In genomic region chr5:97111207-97111910, GRCm38 (mm10) we compare ENCODE assay signal across 8 mouse cellular contexts. TPM values are rescaled to one million over a fixed set of nuclear protein-coding genes. Genes with fewer than 3 reads are reported as not detected.
DNase-seq lines count a peak whose midpoint lies in the region; ATAC-seq and TF ChIP-seq lines count a peak whose summit lies in the region.

Gene Paqr3 (minus strand): TSS chr5:97111596.

- ATAC-seq in embryonic facial prominence, embryonic 13.5 days (ENCODE audit: insufficient number of reproducible peaks, insufficient read depth, low FRiP score, low TSS enrichment, low read depth) = peak; percentile 99
- peak; percentile 98 for ATAC-seq in limb, embryonic 13.5 days (ENCODE audit: low FRiP score, low read depth)
- ATAC-seq in midbrain, embryonic 16.5 days = peak; percentile 97

- H3K79me2 ChIP-seq in heart, adult 2 months (replicated peaks; ENCODE audit: control insufficient read depth, insufficient read depth, low read length) = no peaks in the 10 kb centered on the region

- peaks cover 5% of the 10 kb centered on the region; the same call in 1 of the 2 replicates for H3K36me3 ChIP-seq in embryonic facial prominence, embryonic 13.5 days
- no peaks in the 10 kb centered on the region for H3K36me3 ChIP-seq in heart, adult 2 months (ENCODE audit: control insufficient read depth, insufficient read depth, low read length)
- H3K36me3 ChIP-seq in limb, embryonic 13.5 days = peaks cover 11% of the 10 kb centered on the region; the same call in 1 of the 2 replicates
- peaks cover 5% of the 10 kb centered on the region; the same call in 1 of the 2 replicates for H3K36me3 ChIP-seq in midbrain, embryonic 16.5 days (ENCODE audit: control insufficient read depth, insufficient read depth, low read length)

- peaks cover 18% of the 10 kb centered on the region for H3K4me1 ChIP-seq in embryonic facial prominence, embryonic 13.5 days
- peaks cover 3% of the 10 kb centered on the region for H3K4me1 ChIP-seq in heart, adult 2 months (ENCODE audit: control insufficient read depth, insufficient read depth, low read length)
- H3K4me1 ChIP-seq in limb, embryonic 13.5 days = peaks cover 16% of the 10 kb centered on the region
- H3K4me1 ChIP-seq in midbrain, embryonic 16.5 days (ENCODE audit: control insufficient read depth, insufficient read depth, low read length) = peaks cover 26% of the 10 kb centered on the region

- no peaks in the 10 kb centered on the region for H3K9me3 ChIP-seq in embryonic facial prominence, embryonic 13.5 days
- no peaks in the 10 kb centered on the region for H3K9me3 ChIP-seq in limb, embryonic 13.5 days
- no peaks in the 10 kb centered on the region for H3K9me3 ChIP-seq in midbrain, embryonic 16.5 days (replicated peaks; ENCODE audit: control insufficient read depth, low read length, poor library complexity, severe bottlenecking)

- no peak for TF ChIP-seq EP300 in heart, adult 2 months (IDR thresholded peaks at IDR 0.05; ENCODE audit: insufficient read depth, low read depth, low read length)

- under 1% methylated on average over 62 of the region's 62 CpGs for WGBS in embryonic facial prominence, embryonic 13.5 days
- under 1% methylated on average over 61 of the region's 62 CpGs for WGBS in heart, adult 2 months
- WGBS in limb, embryonic 13.5 days = under 1% methylated on average over 60 of the region's 62 CpGs
- 1% methylated on average over 48 of the region's 62 CpGs for WGBS in midbrain, embryonic 16.5 days

- no peak; the same call in 1 of the 2 replicates for TF ChIP-seq POLR2A in heart, adult 2 months (IDR thresholded peaks at IDR 0.05; ENCODE audit: insufficient read depth, low read depth, low read length)

- peak; percentile 94 for DNase-seq in 3134 (ENCODE audit: extremely low read depth, insufficient read length, low spot score)
- DNase-seq in adrenal gland, postnatal 36 days = peak; percentile 97 to 98
- DNase-seq in heart, adult 2 months = peak; percentile 97 to 99
- peak; percentile 98 for DNase-seq in kidney, adult 8-10 months
- DNase-seq in spleen, postnatal 10 days (ENCODE audit: low spot score in 2 of 2) = peak; percentile 94 to 96

- H3K27me3 ChIP-seq in embryonic facial prominence, embryonic 13.5 days = no peaks in the 10 kb centered on the region
- H3K27me3 ChIP-seq in heart, adult 2 months (ENCODE audit: control insufficient read depth, insufficient read depth, low read length) = no peaks in the 10 kb centered on the region
- H3K27me3 ChIP-seq in limb, embryonic 13.5 days = no peaks in the 10 kb centered on the region
- no peaks in the 10 kb centered on the region for H3K27me3 ChIP-seq in midbrain, embryonic 16.5 days (ENCODE audit: control insufficient read depth, insufficient read depth, low read depth, low read length)

- TF ChIP-seq CTCF in heart, adult 2 months (IDR thresholded peaks at IDR 0.05) = no peak

- peak within 1 kb of the TSS; percentile 80 for H3K4me2 ChIP-seq in embryonic facial prominence, embryonic 13.5 days
- peak within 1 kb of the TSS; percentile 69 for H3K4me2 ChIP-seq in limb, embryonic 13.5 days (replicated peaks)
- H3K4me2 ChIP-seq in midbrain, embryonic 16.5 days (ENCODE audit: low read length) = peak within 1 kb of the TSS; percentile 68

- intact Hi-C loops in heart, adult 2 months (cut with DNase I) = loop anchor here (5.0 kb wide), 1 partner anchor 114 kb away; the partner anchor contains the start of gene Bmp2k

- peak within 1 kb of the TSS; percentile 75 for H3K9ac ChIP-seq in embryonic facial prominence, embryonic 13.5 days
- peak within 1 kb of the TSS; percentile 78 for H3K9ac ChIP-seq in heart, adult 2 months (ENCODE audit: low read depth, low read length)
- peak within 1 kb of the TSS; percentile 73 for H3K9ac ChIP-seq in limb, embryonic 13.5 days
- peak within 1 kb of the TSS; percentile 87 for H3K9ac ChIP-seq in midbrain, embryonic 16.5 days (ENCODE audit: low read depth, low read length)

- peak within 1 kb of the TSS; percentile 55; the same call in 1 of the 2 replicates for H3K27ac ChIP-seq in embryonic facial prominence, embryonic 13.5 days
- H3K27ac ChIP-seq in heart, adult 2 months = peak within 1 kb of the TSS; percentile 47
- no peak within 1 kb of the TSS for H3K27ac ChIP-seq in limb, embryonic 13.5 days
- H3K27ac ChIP-seq in midbrain, embryonic 16.5 days (ENCODE audit: low read length) = peak within 1 kb of the TSS; percentile 75

- H3K4me3 ChIP-seq in embryonic facial prominence, embryonic 13.5 days = peak within 1 kb of the TSS; percentile 65
- H3K4me3 ChIP-seq in heart, adult 2 months = peak within 1 kb of the TSS; percentile 90
- peak within 1 kb of the TSS; percentile 71 for H3K4me3 ChIP-seq in limb, embryonic 13.5 days
- peak within 1 kb of the TSS; percentile 79 for H3K4me3 ChIP-seq in midbrain, embryonic 16.5 days (ENCODE audit: low read depth, low read length)

RNA-seq across cellular contexts. Expression of gene Paqr3, which starts in this region (rescaled TPM):
- 1 to 10 TPM; 2.5 to 3.7 TPM for total RNA-seq in adrenal gland, postnatal 36 days (2021)
- 6.1 and 6.5 TPM in 2 replicates for polyA plus RNA-seq in embryonic facial prominence, embryonic 13.5 days (2015; fragmentation: Nextera tagmentation; extraction: Ambion mirVana)
- 1 to 10 TPM; 2.4 to 3.2 TPM for total RNA-seq in heart, adult 2 months (2021)
- polyA plus RNA-seq in heart, adult 2 months (2012; rRNA removed) = 2.8 and 4.9 TPM in 2 replicates
- 5.9 and 6.0 TPM in 2 replicates for polyA plus RNA-seq in limb, embryonic 13.5 days (2015; fragmentation: Nextera tagmentation; extraction: Ambion mirVana)
- polyA plus RNA-seq in midbrain, embryonic 16.5 days (2015; fragmentation: Nextera tagmentation; extraction: Ambion mirVana) = 17.6 and 21.4 TPM in 2 replicates
